Mouse (Mus musculus): ENCODE data around the gene Dip2a.

Gene Dip2a

DNA sequence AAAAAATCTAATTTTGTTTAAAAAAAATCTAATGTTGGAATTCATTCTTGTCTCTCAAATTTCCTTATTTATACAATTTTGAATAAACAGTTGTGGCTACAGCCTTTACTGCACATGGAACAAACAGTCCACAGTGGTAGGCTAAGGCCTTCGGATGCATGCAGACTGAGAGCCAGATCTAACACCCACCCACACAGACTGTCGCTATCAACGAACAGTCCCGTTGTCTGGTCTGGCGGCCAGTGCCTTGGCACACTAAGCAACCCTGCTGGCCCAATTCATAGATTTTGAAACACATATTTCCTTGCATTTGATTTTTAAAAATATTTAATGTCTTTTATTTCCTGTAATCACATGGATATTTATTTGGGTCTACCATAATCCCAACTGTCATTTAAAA lies 45.0 kb downstream of the Dip2a start:
- DNase-seq, result no peak

DNA sequence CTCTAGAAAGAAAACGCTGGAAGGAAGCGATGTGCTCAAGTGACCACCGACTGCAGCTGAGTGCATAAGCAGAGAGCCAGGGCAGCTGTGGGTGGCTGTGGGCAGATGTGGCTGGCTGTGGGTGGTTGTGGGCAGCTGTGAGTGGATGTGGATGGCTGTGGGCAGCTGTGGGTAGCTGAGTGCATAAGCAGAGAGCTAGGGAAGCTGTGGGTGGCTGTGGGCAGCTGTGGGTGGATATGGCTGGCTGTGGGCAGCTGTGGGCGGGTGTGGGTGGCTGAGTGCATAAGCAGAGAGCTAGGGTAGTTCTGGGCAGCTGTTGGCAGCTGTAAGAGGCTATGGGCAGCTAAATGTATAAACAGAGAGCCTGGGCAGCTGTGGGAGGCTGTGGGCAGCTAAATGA lies 51.9 kb downstream of the Dip2a start:
- no peak for DNase-seq

DNA sequence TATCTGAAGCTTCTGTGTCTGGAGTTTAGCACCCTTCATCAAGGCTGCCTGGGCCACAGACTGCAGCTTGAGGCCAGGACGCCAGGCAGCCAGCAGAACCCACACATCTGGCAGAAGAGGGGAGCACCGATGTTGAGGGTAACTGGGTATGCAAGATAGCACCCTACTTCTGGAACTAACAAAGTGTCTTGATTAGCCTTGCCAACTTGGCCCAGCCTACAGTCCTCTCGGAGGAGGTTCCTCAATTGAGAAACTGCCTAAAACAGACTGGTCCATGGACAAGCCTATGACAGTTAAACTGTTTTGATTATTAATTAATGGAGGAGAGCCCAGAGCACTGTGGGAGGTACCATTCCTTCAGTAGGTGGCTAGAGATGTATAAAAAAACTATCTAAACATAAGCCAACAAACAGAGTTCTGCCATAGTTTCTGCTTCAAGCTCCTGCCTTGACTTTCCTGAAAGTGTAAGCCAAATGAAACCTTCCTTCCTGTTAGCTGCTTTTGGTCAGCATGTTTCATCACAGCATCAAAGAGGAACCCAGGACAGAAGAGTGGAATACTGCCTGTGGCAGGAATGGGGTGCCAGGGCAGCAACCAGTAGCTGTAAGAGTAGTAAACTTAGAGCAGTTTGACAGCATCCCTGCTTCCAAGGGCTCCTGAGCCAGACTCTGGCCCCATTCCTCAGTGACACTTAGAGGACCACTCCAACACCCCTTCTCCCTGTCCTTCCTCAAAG lies 55.0 kb downstream of the Dip2a start:
- no peak for DNase-seq

DNA sequence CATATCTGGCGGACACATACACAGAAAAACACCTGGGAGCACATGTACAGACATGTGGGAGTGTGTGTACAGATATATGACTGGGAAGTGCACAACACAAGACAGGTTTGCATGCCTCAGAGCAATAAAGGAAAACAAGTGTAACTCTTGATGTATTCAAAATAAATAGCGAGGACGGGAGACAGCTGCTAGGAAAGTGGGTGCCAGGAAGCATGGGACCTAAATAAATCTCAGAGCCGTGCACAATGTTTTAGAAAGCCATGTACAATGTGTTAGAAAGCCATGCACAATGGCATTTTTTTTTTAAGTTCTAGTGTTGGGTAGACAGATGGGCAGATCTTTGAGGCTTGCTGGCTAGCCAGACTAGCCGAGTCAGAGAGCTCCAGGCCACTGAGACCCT lies 56.0 kb downstream of the Dip2a start:
- no peak for DNase-seq

DNA sequence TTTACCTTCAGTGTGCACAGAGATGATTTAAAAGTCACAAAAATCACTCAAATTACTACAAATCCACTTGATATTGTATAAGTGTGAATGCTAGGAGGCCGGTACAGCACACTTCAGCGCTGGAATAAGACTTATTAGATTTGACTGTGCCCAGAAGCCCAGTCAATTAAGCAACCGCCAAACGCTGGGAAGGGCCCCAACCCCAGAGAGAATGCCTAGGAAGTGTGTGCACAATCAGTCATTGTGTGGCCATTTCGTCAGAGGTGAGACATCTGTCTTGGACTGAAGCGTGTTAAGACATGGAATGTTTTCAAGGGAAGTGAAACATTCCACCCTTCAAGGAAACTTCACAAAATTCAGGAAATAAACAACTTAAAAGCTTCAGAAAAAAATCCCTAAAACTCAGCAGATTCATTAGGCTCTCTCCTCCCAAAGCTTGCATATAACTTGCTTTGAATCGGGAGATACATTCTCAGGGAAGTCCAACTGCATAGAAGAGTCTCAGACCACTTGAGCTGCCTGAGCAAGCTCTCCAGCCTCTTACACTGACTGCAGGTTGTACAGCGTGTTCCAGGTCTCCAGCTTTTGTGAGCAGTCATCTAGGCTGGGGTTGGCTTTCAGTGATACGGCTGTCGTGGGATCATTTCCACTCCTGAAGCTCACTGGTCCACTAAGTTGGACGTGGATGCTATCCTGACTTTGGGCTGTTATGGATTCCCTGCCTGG lies 56.7 kb downstream of the Dip2a start:
- no peak for DNase-seq

DNA sequence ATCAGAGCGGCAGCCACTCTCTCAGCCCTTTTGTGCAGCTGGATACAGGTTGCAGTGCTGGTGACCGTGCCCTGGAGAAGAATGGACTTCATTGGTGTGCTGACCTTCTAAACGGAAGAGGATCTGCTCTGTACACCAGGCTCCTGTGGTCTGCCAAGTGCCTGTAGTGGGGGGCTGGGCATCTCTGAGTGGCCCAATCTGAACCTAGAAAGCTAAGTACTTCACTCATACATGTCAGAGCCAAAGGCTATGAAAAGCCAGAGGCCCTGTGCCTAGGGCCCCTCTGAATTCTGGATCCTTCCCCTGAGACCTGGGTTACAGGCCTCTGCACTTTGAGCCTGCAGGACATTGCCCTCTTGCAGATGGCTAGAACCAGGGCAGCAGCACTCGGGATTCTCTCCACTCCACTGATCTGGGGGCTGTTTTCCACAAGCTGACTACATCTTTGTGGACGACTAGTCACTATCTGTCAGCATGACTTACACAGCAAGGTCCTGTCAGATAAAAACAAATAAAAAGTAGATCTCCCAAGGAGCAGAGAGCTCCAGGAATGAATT lies 66.5 kb downstream of the Dip2a start:
- no peak for DNase-seq

DNA sequence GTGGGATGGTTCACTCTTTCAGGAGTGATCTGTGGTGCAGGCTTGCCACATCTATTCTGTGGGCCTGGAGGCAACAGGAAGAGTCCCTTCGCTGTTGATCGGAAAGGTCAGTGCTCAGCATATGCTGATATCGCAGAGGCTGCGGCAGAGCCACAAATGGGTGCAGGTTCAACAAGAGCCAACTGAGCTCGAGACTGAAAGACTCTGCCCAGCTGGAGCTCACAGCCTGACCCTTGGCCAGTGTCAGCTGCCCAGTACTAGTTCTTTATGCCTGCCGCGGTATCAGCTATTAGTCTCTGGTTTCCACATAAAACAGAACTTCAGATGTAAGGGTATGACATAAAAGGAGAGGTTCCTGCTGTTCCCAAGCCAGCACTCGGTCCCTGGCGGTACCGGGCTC lies 69.8 kb downstream of the Dip2a start:
- no peak for DNase-seq

DNA sequence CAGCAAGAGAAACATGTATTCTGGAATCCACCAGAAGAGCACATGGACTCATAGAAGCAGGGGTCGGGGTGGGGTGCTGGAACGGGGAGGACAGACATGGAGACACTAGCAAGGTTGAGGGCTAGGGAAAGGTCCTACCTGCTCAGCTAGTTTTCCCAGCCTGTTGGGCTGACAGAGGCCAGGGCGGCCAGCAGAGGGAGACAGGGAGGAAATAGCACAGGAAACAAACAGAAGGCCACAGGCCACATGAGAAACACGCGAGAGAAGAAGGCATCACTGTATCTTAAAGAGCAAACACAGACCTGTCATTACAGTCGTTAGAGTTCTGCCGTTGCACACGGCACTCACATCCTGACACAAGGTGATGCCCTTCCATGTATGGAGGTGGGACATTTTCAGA lies 73.9 kb downstream of the Dip2a start:
- DNase-seq, result no peak

DNA sequence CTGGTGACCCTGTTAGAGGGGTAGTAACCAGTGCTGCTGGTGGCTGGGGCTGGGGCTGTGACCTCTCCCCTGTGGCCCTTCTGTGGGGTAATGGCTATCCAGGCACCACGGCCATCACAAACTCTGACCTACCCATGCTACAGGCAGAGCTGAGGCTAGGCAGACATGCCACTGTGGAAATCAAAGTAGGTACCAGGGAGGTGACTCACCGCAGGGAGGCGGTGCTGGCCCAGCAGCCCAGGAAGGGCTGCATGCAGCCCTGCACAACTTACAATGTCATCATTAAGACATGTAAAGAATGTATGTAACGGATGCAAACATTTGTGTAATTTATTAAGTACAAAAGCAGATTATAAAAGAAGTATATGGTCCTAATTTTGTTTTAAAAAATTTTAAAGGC lies 82.7 kb downstream of the Dip2a start:
- DNase-seq, result no peak

DNA sequence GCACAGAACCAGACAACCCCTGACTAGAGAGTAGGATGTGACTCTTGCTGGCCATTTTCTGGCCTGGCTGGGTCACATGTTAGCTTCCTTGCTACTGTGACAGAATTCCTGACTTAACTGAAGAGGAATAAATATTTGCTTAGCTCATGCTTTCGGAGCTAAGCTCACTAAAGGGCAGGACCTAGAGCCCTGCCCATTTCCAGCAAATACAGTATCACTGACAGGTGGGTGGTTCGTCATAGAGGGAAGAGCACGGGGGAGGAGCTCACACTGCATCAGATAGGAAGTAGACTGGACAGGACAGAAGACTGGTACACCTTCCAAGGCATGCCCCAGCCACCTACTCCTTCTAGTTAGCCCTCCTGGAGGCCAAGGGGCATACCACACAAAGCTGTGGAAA lies 83.6 kb downstream of the Dip2a start:
- no peak for DNase-seq

DNA sequence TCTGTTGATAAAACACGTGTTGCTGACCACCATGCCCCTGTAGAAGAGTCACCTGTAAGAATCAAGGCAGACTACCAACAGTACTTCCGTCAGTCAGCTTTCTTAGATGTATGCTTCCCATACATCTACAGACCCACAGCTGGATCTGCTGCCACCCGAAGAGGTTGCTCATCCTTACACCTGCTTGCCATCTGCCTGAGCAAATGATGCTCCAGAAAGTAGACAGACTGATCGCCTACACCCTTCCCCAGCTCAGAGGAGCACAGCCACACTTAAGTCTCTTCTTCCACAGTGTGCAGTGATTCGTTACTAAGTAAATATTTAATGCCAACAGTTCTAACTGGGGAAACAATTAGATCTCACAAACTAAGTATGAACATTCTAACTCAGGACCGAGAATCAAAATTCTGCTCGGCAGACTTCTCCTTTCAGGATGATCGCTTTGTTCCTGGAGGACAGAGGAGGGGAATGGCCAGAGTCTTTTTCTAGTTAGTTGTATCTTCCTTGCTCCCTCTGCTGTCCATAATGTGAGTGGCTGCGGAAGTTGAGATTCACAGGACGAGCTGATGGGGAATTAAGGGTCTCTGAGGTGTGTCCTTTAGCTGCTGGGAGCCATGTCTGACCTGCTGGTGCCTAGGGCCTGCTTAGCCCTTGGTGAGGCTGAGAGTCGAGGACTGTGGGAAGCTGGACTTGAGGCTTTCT lies 84.6 kb downstream of the Dip2a start:
- no peak for DNase-seq

DNA sequence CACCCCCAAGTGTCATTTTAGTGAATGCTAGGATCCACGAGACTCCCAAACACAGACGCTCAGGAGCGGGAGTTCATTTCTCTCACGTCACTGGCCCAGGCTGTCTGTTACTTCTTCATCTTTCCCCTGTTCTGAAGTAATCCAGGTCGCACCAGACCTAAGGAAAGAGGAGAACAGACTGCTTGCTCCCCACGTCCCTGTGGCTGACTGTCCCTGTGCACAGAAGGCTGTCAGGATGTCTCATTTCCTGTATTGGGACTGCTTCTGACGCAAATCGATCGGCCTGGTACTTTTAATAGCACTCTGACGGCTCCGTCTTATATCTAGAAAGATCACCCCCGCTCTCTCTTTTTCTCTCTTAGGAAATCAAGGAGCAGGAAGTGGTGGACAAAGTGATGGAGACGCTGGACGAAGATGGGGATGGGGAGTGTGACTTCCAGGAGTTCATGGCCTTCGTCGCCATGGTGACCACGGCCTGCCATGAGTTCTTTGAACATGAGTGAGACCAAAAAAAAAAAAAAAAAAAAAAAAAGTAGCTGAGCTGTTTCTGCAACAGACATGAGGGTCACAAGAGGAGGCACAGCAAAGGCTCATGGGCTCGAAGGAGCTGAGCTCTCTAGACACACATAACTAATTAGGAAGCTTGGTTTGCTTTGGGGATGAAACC lies 85.4 kb downstream of the Dip2a start:
- DNase-seq, result no peak

DNA sequence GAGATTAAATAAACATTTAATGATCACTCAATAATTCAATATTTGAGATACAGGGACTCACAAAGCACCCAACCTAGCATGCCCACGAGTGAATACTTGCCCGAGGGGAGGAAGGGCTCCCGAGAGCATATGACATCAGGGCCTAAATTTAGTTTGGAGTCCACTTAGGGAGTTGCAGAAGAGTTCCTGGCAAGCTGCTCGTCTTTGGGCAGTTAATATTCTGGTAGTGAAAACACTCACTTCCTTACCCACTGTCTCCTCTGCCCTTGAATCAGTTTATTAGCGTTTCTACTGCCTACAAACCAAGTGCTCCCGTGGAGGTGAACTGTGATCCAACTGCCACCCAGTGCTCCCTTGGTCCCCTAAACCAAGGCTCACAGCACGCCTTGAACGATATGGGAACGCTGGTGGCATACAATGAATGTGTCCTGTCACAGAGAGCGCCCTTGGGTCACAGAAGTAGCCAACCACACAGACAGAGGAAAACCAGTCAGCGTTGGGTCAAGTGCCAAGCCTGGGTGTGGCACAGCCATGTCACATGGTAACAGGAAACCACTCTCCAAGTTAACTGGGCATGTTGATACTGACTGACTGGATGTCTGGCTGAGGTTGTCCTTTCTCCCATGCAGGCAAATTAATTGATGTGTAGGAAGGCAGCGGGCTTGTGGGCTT lies 87.2 kb downstream of the Dip2a start:
- DNase-seq, result peak; percentile 34

DNA sequence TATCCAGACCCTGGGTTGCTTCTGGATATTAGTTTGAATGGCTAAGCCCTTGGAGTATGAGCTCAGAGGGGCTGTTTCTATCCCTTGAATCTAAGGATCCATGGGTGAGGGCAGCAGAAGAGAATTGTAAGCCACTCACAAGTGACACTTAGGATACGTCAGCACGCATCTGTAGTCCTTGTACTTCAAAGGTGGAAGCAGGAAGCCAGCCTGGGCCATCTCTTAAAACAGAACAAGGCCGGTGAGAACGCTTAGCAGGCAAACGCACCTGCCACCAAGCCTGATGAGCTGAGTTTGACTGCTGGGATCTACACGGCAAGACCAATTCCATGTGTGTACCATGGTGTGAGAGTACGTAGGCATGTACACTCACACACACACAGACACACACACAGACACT lies 87.9 kb downstream of the Dip2a start:
- no peak for DNase-seq

DNA sequence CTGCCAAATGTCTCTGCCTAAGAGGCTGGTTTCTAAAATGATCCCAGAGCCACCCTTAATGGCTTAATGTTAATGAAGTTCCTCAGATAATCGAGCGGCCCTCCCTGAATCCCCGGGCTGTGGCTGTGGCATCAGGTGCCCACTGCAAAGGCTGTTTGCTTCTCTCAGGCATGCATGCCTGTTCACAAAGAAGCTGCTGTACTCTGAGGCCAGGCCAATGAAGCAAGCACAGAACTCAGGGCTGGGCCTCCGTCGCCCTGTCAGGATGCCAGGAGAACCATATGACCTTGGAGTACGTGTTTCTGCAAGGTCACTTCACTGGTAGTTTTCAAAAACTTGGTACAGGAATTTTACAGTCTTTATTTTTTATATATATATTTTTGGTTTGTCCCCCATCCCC lies 89.5 kb downstream of the Dip2a start:
- DNase-seq, result no peak

DNA sequence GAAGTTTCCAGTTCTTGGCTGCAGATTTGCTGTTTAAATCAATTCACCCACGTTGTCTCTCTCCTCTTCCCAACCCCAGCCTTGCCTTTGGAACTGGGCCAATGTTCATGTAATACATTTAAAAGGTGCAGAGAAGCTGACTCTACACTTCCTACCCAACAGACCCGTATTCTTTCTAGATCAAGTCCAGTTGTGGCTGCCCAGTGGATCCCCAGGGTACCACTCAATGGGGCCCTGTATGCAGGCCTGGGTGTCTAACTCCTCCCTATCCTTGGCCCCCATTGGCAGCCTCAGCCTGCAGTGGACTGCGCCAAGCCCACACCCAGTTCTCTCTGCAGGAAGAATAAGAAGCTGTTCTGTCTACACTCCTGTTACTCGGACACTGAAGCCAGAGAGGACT lies 91.6 kb downstream of the Dip2a start, which contains the start of gene S100b:
Gene S100b (plus strand): TSS at position 318 of the 400 bp plus-strand sequence.
- peak; percentile 43 for DNase-seq

DNA sequence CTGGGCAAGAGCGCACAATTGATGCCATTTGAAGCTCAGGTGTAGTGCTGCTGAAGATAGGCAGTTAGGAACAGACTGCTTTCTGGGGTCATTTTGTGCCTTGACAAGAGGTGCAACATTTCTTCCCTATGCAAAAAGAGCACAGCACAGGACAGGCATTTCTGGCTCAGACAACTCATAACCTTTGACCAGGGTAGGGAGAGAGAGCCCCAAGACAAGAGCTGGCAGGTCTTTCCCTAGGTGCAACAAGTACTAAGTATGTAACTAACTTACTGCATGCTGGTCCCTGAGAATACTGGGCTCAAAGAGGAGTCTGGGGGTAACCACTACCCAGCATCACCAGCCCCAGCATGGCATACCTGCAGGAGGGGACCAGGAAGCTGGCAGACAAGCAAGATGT lies 92.0 kb downstream of the Dip2a start:
- no peak for DNase-seq

DNA sequence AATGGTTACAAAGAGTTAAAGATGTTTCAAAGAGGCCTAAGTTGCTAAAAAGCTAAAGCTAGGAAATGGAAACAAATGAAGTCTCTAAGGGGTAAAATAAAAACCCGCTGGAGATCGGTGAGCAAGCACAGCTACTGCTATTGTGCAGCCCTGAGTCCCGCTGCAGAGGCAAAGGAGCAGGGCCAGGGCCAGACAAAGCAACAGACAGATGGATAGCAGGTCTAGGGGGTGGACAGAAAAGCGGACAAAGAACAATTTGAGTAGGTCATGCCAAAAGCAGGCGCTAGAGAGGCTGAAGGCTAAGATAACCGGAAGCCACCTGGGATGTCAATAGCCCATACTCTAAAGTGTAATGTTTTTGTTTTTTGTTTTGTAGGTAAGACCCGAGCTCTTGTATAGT lies 94.2 kb downstream of the Dip2a start:
- DNase-seq, result no peak

DNA sequence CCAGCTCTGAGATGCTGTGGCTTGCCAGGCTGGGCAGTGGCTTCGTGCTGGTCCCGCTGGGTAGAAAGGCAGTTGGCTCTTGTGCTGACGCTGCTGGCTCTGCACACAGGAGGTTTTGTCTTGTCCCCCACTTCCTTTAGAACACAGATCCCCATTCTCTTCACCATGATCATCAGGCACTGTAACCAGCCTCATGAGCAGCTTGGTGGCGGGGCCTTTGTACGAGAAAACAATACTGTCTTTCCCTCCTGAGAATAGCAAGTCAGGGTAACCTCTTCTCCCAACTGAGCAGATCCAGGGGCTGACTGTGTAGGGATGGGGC lies 96.5 kb downstream of the Dip2a start:
- peak; percentile 23 for DNase-seq

DNA sequence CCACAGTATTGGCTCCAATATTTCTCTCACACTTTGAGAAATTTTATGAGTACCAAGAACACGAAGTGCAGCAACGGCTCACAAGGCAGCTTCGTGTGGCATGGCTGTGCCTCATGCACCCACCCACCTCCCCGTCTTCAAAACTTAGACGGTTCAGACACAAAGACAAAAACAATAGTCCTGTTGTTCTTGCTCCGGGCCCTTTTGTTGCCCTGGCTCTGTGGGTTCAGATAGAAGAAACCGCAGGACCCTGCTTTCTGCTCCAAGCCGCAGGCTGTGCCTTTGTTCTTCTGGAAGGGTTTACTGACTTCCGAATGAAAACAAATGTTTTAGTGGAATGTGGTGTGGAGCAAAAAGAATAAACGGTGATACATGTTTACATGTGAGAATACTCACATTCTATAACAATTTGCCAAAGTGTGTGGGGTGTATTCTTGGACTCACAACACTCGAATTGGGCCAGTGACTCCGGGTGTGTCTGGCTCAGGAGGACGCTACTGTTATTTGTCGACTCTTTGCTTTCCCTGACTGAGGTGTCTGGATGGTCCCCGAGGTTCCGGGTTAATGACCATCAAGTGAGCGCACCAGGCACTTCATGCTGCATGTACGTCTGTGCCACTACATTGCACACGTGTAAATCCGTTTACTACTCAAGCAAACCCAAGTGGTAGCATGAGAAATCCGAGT lies 97.0 kb downstream of the Dip2a start:
- no peak for DNase-seq

DNA sequence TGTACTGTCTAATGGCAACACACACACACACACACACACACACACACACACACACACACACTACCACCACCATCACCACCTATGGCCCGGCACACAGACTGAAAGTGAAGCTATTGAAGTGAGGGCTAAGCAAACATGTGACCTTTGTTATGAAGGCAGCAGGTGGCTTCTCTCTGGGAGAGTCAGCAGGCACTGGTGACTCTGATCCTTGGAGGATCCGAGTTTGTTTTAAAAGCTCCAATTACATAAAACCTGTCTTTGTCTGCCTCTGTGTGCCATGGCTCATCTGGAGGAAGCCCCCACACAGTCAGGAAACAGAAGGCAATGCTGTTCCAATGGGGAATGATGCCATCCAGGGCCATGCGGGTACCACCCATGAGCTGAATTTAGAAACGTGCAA lies 98.5 kb downstream of the Dip2a start:
- no peak for DNase-seq

DNA sequence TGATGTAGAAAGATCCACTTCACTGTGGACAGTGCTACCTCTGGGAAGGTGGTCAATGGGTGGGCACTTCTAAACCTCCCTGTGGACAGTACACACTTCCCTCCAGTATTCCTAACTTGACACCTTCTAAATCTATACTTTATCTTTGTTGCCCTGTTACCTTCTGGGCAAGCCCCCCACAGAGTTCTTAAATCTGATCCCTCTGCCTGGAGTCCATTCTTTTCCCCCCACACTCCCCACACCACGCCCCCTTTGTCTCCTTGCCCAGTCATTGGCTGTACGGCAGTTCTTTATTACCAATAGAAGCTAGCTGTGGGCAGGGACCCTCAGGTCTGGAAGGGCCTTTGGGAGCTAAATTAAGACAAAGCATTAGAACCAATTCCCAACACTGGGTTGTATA lies 100.0 kb downstream of the Dip2a start:
- no peak for DNase-seq
